Mouse (Mus musculus): ENCODE results near the gene Pfas.
"Not testable (repeated sequence)": the region's sequence is repeated elsewhere in the genome, so short reads cannot be mapped to it uniquely, and the experiment has no call there.

Gene Pfas

DNA sequence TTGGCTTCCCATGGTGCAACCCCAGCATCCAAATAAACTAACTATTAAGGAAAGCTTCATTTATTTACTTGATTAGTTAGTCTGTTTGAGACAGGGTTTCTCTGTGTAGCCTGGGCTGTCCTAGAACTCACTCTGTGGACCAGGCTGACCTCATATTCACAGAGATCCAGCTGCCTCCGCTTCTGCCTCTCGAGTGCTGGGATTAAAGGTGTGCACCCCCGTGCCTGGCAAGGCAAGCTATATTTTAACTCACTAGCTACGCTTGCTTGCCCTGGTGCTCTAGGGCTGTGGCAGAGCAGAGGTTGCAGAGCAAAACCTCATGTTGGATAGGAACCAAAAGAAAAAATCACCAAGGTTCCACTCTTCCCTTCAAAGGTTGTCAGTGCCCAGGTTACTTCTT lies 67.7 kb downstream of the Pfas start:
- no peak for DNase-seq (ENCODE audit: low read depth in 1 of 2, low spot score in 2 of 2)

DNA sequence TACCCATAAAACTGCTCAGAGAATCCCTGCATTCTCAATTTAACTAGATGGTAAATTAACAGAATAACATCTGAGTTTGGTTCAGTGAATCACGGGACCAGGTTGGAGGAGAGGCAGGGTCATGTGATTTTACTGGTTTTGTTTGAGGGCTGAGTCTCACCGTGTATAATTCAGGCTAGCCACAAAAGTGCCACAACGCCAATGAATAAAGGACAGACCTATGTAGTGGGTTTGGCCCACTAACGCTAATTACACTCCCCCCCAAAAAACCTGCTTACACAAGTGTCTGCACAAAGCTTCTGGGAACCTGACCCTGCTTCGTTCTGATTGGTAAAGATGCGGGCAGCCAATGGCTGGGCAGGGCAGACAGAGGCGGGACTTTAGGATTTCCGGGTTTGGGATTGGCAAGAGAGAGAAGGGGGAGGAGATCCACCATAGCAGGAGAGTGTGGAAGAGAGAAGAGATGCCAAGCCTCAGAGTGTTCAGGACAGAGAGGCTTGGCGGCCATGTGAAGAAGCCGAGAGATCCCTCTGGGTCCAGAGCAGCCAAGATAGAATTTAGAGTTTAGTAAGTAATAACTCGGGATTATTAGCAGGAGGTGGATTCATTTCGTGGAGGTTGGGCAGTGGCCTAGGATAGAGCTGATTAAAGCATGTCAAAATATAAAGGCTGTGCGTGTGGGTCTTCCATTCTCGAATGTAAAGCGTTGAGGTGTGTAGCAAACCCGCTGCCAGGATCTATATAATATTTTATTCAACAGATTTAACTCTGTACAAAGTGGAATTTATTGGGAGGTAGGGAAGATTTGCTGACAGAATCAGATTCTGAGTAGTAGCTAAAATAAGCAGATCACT lies 68.6 kb downstream of the Pfas start:
- DNase-seq (ENCODE audit: low read depth in 1 of 2, low spot score in 2 of 2): peak; percentile 50 to 69

DNA sequence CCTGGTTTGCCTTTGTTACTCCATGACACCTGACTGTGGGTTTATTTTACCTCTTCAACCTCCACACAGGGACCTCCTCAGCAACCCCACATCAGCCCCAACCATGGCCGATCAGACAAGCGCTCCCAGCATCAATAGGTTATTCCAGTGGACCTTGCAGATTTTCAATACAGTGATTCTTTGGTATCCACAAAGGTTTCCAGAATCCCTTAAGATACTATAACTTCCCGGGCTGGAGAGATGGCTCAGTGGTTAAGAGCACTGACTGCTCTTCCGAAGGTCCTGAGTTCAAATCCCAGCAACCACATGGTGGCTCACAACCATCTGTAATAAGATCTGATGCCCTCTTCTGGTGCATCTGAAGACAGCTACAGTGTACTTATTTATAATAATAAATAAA lies 71.3 kb downstream of the Pfas start:
- not testable (repeated sequence) for DNase-seq (ENCODE audit: low read depth in 1 of 2, low spot score in 2 of 2)
